Mouse (Mus musculus): Measurements from ENCODE around the gene Zbtb43. TPM values are rescaled to one million over a fixed set of nuclear protein-coding genes. Genes with fewer than 3 reads are reported as not detected.
A peak's percentile ranks its signal among the peaks of the same experiment; 100 is the strongest.

Gene Zbtb43
- polyA plus RNA-seq, 1 experiment from 2014 or later = 26.9 TPM

DNA sequence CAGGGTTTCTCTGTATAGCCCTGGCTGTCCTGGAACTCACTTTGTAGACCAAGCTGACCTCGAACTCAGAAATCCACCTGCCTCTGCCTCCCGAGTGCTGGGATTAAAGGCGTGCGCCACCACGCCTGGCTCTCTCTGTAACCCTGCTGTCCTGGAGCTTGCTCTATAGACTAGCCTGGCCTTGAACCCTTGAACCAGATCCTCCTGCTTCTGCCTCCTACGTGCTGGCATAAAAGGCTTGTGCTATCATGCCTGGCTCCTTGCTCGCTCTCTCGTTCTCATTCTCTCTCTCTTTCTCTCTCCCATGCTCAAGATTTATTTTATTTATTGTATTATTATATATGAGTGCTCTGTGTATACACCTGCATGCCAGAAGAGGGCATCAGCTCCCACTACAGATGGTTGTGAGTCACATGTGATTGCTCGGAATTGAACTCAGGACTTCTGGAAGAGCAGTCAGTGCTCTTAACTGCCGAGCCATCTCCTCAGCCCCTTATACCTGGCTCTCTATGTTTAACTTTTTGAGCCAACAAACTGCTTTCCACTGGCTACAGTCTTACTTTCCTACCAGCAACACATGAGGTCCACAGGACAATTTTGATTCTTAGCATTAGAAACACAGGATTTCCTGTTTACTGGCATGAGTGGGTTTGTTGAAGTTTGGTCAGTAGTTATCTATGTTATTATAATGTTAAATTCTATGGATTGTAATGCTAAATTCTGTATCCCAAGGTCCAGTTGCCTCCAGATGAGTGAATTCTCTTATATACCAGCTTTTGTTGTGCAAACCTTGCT, 9.8 kb upstream of the Zbtb43 start:
- H3K27me3 ChIP-seq = peaks cover 4% of the 10 kb centered on the region
- no peak for ATAC-seq
- DNase-seq (ENCODE audit: low read depth, low spot score) = no peak
- POLR2A ChIA-PET = interaction anchor here (0.6 kb wide), 1 partner anchor 22 kb away, joined by 6 read pairs; no protein-coding TSS in a partner anchor
- CTCF ChIA-PET = no interaction called here
- no peak for TF ChIP-seq CTCF (IDR thresholded peaks at IDR 0.05)
- in situ Hi-C loops (cut with MboI; ENCODE audit: low pct_unique_long_range_greater_than_20kb) = no loop called here

DNA sequence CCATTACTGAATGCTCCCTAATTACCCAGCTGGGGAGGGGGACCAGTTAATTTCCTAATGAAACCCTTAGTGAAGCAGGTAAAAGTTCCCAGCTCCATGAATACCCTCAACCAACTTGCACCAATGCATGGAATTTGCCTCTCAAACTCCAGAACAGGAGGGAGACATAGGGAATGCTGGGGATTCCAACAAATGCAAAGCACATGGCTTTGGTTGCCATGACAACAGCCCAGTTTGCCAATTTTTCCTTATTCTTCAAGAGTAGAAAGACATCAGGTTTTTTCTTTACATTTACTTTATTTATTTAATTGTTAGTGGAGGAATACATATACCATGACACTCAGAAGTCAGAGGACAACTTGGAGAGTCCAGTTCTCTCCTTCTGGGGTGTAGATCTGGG, 7.6 kb upstream of the Zbtb43 start:
- in situ Hi-C loops (cut with MboI; ENCODE audit: low pct_unique_long_range_greater_than_20kb) = no loop called here
- ATAC-seq (no peak), DNase-seq (ENCODE audit: low read depth, low spot score) (no peak)
- peaks cover 11% of the 10 kb centered on the region for H3K27me3 ChIP-seq
- ChIA-PET POLR2A (no interaction called here), CTCF (interaction anchor here (1.6 kb wide), 1 partner anchor 11 kb away, joined by 5 read pairs; no protein-coding TSS in a partner anchor)
- no peak for TF ChIP-seq CTCF (IDR thresholded peaks at IDR 0.05)

DNA sequence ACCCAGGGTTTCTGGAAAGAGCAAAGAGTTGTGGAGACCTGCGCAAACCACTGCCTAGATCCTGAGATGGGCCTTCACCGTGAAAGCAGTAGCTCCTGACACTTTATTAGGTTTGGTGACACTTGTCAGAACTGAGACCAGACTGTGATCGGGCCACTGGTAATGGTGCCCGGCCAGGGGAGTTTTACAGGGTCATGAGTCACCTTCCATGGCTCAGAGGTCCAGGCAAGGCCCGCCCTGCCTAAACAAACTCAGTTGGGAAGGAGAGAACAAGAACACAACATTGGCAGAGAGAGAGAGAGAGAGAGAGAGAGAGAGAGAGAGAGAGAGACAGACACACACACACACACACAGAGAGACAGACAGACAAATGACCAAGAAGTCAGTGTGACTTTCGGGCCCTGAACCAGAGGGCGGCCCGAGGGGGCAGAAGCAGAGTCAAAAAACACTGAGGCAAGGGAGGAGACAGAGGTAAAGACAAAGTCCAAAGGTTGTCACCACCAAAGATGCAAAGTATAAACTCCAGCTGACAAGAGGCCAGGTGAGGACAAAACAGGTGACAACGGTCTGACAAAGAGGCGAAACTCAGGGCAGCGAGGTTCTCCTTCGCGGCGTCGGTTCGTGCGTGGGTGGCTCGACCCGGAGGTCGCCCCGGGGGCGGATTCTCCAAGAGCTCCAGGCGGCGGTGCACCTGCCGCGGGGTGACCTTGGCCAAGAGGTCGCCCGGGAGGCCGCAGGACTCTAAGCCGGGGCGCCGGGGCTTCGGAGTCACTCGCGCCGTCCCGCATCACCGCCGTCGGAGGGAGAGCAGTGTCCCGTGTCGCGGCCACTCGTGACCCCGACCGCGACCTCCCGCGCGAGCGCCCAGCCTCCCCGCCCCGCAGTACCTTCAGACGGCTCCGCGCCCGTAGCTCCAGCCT, 553 bp downstream of the Zbtb43 start:
- ChIA-PET POLR2A (interaction anchor here (0.8 to 1.4 kb wide), 4 partner anchors 8 to 19 kb away, joined by 3 to 6 read pairs (median 5); no protein-coding TSS in a partner anchor), CTCF (no interaction called here)
- no peak for DNase-seq (ENCODE audit: low read depth, low spot score)
- TF ChIP-seq CTCF (IDR thresholded peaks at IDR 0.05) = no peak
- H3K27me3 ChIP-seq = peaks cover 4% of the 10 kb centered on the region
- in situ Hi-C loops (cut with MboI; ENCODE audit: low pct_unique_long_range_greater_than_20kb) = no loop called here
- peak; percentile 38 for ATAC-seq

DNA sequence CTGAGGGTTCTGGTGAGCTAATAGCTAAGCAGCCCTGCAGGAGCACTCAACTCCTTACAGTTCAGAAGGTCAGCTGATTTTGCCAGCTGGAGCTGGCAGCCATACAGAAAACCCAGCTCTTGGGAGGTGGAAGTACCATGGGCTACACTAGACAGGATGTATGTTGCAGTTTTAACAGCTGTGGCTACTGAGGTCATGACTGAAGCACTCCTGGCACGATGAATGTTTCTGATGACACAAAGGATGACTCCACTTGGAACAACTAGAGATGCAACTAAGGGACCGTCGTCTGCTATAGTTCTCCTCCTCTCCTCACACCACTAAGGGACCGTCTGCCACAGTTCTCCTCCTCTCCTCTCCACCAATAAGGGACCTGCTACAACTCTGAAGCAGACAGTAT, 2.4 kb downstream of the Zbtb43 start:
- ATAC-seq (peak; percentile 64), DNase-seq (ENCODE audit: low read depth, low spot score) (peak; percentile 75)
- no peaks in the 10 kb centered on the region for H3K27me3 ChIP-seq
- in situ Hi-C loops (cut with MboI; ENCODE audit: low pct_unique_long_range_greater_than_20kb) = no loop called here
- CTCF ChIA-PET = no interaction called here
- TF ChIP-seq CTCF (IDR thresholded peaks at IDR 0.05) = no peak
- POLR2A ChIA-PET = no interaction called here

DNA sequence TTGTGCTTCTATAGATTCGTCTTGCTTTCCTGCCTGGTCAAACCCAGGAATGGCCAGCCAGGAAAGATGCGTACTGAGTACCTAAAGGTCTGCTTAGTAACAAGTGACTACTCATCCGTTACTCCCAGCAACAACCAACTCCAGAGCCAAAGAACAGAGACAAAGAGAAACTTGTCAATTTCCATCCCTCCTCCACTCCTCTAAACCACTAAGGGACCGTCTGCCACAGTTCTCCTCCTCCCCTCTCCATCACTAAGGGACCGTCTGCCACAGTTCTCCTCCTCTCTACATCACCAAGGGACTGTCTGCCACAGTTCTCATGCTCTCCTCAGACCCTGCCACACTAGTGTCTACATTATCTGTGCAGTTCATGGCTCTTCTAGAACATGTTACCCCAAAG, 3.1 kb downstream of the Zbtb43 start:
- no peak for TF ChIP-seq CTCF (IDR thresholded peaks at IDR 0.05)
- ChIA-PET POLR2A (interaction anchor here (0.9 kb wide), 1 partner anchor 12 kb away, joined by 3 read pairs; no protein-coding TSS in a partner anchor), CTCF (no interaction called here)
- DNase-seq (ENCODE audit: low read depth, low spot score) (no peak), ATAC-seq (no peak)
- no peaks in the 10 kb centered on the region for H3K27me3 ChIP-seq
- in situ Hi-C loops (cut with MboI; ENCODE audit: low pct_unique_long_range_greater_than_20kb) = no loop called here

DNA sequence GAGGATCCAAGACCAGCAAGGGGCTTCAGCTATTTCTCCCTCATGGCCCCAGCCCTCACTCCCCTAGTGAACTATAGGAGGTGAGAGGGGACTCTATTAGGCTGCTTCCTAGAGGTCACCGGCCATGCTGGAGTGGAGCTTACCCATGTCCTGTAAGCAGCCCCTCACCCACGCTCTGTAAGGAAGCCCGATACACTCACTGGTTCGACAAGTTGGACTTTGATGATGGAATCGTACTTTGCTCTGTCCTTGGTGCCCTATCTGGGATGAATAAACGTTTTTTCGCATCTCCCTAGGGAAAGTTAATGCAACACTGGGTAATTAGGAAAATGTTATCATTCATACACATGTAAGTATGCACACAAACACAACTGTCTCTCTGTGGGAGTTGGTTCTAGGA, 6.3 kb downstream of the Zbtb43 start:
- in situ Hi-C loops (cut with MboI; ENCODE audit: low pct_unique_long_range_greater_than_20kb) = no loop called here
- POLR2A ChIA-PET = no interaction called here
- DNase-seq (ENCODE audit: low read depth, low spot score) = no peak
- no peak for ATAC-seq
- no peaks in the 10 kb centered on the region for H3K27me3 ChIP-seq
- CTCF ChIA-PET = no interaction called here
- TF ChIP-seq CTCF (IDR thresholded peaks at IDR 0.05) = no peak

DNA sequence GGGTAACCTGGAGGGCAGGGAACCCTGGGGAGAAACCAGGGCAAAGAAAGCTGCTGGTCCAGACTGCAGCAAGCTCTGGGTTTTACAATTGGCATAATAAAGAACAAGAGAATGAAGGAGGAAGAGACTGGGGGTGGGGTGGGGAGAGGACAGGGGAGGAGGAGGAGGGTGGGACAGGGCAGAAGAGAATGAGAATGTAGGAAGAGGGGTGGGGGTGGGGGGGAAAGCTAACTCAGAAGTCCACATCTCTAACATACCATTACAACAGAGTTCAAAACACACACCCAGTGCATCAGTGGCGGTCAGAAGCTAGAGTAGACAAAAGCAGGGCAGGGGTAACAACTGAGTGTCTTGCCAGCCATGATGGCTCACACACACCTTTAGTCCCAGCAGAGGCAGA, 7.3 kb downstream of the Zbtb43 start:
- ChIA-PET CTCF (no interaction called here), POLR2A (no interaction called here)
- DNase-seq (ENCODE audit: low read depth, low spot score) = no peak
- no peaks in the 10 kb centered on the region for H3K27me3 ChIP-seq
- no peak for ATAC-seq
- TF ChIP-seq CTCF (IDR thresholded peaks at IDR 0.05) = no peak
- in situ Hi-C loops (cut with MboI; ENCODE audit: low pct_unique_long_range_greater_than_20kb) = no loop called here

DNA sequence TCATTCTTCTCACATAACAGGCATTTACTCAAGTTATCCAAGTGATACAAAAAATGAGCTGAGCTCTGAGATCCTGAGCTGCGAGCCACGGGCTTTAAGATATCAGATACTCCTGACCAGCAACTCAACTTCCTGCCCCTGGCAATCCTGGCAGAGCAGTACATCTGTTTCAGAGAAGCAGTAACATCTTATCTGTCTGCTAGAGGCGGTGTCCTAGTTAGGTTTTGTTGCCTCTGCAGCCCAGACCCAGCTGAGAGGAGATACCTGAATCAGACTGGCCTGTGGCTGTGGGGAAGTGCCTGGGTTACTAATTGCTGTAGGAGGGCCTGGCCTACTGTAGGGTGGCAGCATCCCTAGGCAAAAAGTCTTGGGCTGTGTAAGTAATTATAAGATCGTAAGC, 8.7 kb downstream of the Zbtb43 start:
- in situ Hi-C loops (cut with MboI; ENCODE audit: low pct_unique_long_range_greater_than_20kb) = no loop called here
- POLR2A ChIA-PET = interaction anchor here (0.8 kb wide), 1 partner anchor 8 kb away, joined by 5 read pairs; the partner anchor contains the start of gene Zbtb43
- ATAC-seq (no peak), DNase-seq (ENCODE audit: low read depth, low spot score) (no peak)
- TF ChIP-seq CTCF (IDR thresholded peaks at IDR 0.05) = no peak
- CTCF ChIA-PET = no interaction called here
- H3K27me3 ChIP-seq = no peaks in the 10 kb centered on the region

DNA sequence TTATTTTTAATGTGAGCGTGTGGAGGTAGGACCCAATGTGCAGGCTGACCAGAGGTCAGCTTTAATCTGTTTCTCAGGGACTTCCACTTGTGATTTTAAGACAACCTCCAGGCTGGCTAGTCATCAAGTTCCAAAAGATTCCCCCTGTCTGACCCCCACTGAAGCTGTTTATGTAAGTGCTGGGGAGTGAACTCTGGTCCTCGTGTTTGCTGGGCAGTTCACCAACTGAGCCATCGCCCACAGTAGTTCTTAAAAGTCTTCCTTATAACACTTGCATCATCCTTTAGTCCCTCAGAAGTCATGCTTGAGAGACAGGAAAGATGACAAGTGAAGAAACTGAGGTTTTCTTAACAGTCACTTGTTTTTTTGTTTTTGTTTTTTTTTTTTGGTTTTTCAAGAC, 11.7 kb downstream of the Zbtb43 start:
- no peak for TF ChIP-seq CTCF (IDR thresholded peaks at IDR 0.05)
- H3K27me3 ChIP-seq = no peaks in the 10 kb centered on the region
- in situ Hi-C loops (cut with MboI; ENCODE audit: low pct_unique_long_range_greater_than_20kb) = no loop called here
- CTCF ChIA-PET = no interaction called here
- POLR2A ChIA-PET = interaction anchor here (0.5 kb wide), 1 partner anchor 11 kb away, joined by 5 read pairs; no protein-coding TSS in a partner anchor
- no peak for ATAC-seq
- no peak for DNase-seq (ENCODE audit: low read depth, low spot score)

DNA sequence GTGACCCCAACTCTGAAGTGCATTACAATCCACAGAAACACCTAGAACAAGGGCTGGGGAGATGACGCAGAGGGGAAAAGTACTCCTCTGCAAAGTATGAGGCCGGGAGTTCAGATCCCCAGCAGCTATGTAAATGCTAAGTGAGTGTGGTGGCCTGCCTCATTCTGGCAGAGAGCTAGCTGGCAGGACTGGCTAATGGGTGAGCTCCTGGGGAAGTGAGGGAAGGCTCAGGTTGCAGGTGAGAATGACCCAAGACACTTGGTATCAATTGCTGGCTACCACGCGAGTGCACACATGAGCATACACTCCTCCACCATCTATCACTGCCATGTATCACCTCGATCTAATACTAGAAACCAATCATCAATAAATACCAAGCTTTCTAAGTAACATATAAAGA, 12.1 kb downstream of the Zbtb43 start:
- ChIA-PET CTCF (no interaction called here), POLR2A (no interaction called here)
- DNase-seq (ENCODE audit: low read depth, low spot score) (no peak), ATAC-seq (no peak)
- in situ Hi-C loops (cut with MboI; ENCODE audit: low pct_unique_long_range_greater_than_20kb) = no loop called here
- TF ChIP-seq CTCF (IDR thresholded peaks at IDR 0.05) = no peak
- no peaks in the 10 kb centered on the region for H3K27me3 ChIP-seq

DNA sequence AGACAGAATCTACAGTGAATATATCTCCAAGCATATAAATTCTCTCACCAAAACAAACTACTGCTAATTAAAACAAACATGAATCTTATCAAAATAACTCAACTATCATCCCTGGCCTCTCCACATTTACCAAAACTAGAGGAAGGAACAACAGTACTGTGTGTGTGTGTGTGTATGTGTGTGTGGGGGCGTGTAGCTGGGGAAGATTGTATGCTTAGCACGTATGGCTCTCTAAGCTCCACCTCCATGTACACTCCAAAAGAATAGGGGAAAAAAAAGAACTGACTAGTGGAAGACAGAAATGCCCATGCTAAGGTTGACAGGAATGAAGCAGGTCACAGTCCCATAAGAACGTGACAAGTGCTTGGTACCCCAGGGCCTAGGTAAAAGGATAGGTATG, 13.0 kb downstream of the Zbtb43 start:
- no peak for DNase-seq (ENCODE audit: low read depth, low spot score)
- in situ Hi-C loops (cut with MboI; ENCODE audit: low pct_unique_long_range_greater_than_20kb) = no loop called here
- ATAC-seq = no peak
- TF ChIP-seq CTCF (IDR thresholded peaks at IDR 0.05) = no peak
- no peaks in the 10 kb centered on the region for H3K27me3 ChIP-seq
- CTCF ChIA-PET = interaction anchor here (2.0 kb wide), 1 partner anchor 8 kb away, joined by 5 read pairs; no protein-coding TSS in a partner anchor
- POLR2A ChIA-PET = no interaction called here
